Mouse (Mus musculus): ENCODE measurements around the gene Epb41. TPM values are rescaled to one million over a fixed set of nuclear protein-coding genes. Genes with fewer than 3 reads are reported as not detected.

The Epb41 gene
- polyA plus RNA-seq, 1 experiment from 2014 or later = 59.6 TPM

DNA sequence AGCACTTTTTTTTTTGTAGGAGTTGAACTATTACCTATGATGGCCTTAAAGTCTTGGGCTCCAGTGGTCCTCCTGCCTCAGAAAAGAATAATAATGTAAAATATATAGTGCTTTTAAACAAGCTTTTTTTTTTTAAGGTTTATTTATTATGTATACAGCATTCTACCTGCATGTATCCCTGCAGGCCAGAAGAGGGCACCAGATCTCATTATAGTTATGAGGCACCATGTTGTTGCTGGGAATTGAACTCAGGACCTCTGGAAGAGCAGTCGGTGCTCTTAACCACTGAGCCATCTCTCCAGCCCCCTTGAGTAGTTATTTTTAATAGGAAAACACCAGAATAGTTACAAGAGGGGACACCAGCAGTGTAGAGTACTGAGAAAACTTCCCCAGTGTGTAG is 41.9 kb downstream of the Epb41 start:
- ATAC-seq (replicated peaks; ENCODE audit: low FRiP score, low TSS enrichment, low read depth) = no peak
- 93% methylated on average over 1 of the region's 1 CpGs for WGBS
- Histone ChIP-seq H3K4me2 (ENCODE audit: low read length) (no peak overlapping the region), H3K4me3 (ENCODE audit: low read depth, low read length) (no peak overlapping the region), H3K9me3 (ENCODE audit: control insufficient read depth, low read length) (no peaks in the 10 kb centered on the region), H3K36me3 (ENCODE audit: control insufficient read depth, insufficient read depth, low read length) (no peaks in the 10 kb centered on the region), H3K4me1 (replicated peaks; ENCODE audit: control insufficient read depth, insufficient read depth, low read length) (peaks cover 9% of the 10 kb centered on the region), H3K9ac (ENCODE audit: low read length) (no peak overlapping the region), H3K27ac (ENCODE audit: low read depth) (no peak overlapping the region), H3K27me3 (replicated peaks; ENCODE audit: control insufficient read depth, insufficient read depth, low read length) (no peaks in the 10 kb centered on the region)
- DNase-seq (ENCODE audit: low spot score) = peak; percentile 23

DNA sequence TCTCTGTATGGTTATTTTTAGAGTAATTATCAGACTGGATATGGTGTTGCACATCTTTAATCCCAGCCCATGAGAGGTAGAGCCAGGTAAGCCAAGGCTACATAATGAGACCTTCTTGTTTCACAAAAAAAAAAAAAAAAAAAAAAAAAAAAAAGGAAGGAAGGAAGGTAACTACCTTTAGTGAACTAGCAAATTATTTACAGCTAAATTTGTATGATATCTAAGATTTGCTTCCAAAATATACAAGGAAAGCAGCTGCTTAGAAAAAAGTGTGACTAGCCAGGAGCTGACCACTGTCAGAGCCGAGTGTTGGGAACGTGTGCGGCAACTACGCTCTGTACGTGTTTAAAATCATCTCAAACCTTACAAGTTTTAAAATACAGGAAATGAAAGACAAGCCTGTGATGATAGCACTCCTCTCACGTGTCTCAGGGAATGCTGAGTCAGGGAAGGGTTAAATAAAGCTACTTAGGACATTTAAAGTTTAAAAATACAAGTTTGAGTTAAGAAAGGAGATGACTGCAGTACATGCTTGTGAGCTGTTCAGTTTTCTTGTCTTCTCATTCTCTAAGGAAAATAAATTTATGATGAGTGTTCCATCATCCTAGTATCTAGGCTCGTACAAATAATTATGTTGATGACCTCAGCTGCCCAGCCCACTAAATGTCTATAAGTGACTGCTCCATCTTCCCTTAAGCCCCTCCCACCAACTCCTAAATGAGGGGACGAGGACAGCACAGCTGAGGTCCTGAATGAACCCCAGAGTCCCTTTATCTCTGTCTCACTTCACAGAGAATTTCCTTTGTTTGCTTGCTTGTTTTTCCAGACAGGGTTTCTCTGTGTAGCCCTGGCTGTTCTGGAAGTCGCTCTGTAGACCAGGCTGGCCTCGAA is 45.0 kb downstream of the Epb41 start:
- Histone ChIP-seq H3K36me3 (ENCODE audit: control insufficient read depth, insufficient read depth, low read length) (no peaks in the 10 kb centered on the region), H3K4me1 (replicated peaks; ENCODE audit: control insufficient read depth, insufficient read depth, low read length) (peaks cover 13% of the 10 kb centered on the region), H3K27me3 (replicated peaks; ENCODE audit: control insufficient read depth, insufficient read depth, low read length) (no peaks in the 10 kb centered on the region), H3K4me2 (ENCODE audit: low read length) (no peak overlapping the region), H3K9me3 (ENCODE audit: control insufficient read depth, low read length) (no peaks in the 10 kb centered on the region), H3K9ac (ENCODE audit: low read length) (no peak overlapping the region), H3K4me3 (ENCODE audit: low read depth, low read length) (no peak overlapping the region), H3K27ac (ENCODE audit: low read depth) (no peak overlapping the region)
- peak; percentile 31 for DNase-seq (ENCODE audit: low spot score)
- 59% methylated on average over 10 of the region's 10 CpGs for WGBS
- ATAC-seq (replicated peaks; ENCODE audit: low FRiP score, low TSS enrichment, low read depth) = no peak

DNA sequence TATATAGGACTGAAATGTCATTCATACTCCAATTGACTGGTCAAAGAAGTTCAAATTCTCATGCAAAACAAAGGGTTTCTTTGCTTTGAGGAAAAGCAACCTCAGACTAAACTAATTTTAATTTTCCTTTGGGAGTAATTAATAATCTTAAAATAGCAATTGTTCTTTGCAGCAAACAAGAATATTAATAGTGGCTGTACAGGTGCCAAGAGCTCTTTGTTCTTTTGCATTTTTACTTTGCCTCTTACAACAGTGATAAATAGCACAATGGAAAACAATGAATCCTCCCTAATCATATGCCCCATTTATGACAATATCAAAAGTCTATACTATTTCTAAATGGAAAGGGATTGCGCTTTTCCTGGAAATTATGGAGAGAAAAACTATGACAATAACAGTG is 47.3 kb downstream of the Epb41 start:
- Histone ChIP-seq H3K4me3 (ENCODE audit: low read depth, low read length) (no peak overlapping the region), H3K36me3 (ENCODE audit: control insufficient read depth, insufficient read depth, low read length) (no peaks in the 10 kb centered on the region), H3K27me3 (replicated peaks; ENCODE audit: control insufficient read depth, insufficient read depth, low read length) (no peaks in the 10 kb centered on the region), H3K27ac (ENCODE audit: low read depth) (no peak overlapping the region), H3K9ac (ENCODE audit: low read length) (no peak overlapping the region), H3K4me2 (ENCODE audit: low read length) (no peak overlapping the region), H3K9me3 (ENCODE audit: control insufficient read depth, low read length) (no peaks in the 10 kb centered on the region), H3K4me1 (replicated peaks; ENCODE audit: control insufficient read depth, insufficient read depth, low read length) (peaks cover 13% of the 10 kb centered on the region)
- 94% methylated on average over 1 of the region's 1 CpGs for WGBS
- ATAC-seq (replicated peaks; ENCODE audit: low FRiP score, low TSS enrichment, low read depth) = no peak
- no peak for DNase-seq (ENCODE audit: low spot score)

DNA sequence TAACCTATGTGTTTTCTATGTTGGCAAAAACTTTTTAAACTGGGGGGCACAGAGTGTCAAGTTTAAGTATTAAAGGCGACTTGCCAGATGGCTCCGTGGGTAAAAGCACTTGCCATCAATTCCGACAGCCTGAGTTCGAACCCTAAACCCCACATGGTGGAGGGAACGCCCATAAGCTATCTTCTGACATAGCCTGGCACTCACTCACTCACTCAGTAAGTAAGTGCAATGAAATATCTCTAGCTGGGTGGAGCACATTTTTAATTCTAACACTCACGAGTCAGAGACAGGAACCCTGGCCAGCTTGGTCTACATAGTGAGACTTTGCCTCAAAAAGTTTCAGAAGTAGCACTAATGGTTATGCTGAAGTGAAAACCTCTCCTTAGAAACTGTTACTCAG is 48.0 kb downstream of the Epb41 start:
- WGBS = 86% methylated on average over 6 of the region's 6 CpGs
- no peaks in the 10 kb centered on the region for H3K9me3 ChIP-seq (ENCODE audit: control insufficient read depth, low read length)
- ATAC-seq (replicated peaks; ENCODE audit: low FRiP score, low TSS enrichment, low read depth) = no peak

DNA sequence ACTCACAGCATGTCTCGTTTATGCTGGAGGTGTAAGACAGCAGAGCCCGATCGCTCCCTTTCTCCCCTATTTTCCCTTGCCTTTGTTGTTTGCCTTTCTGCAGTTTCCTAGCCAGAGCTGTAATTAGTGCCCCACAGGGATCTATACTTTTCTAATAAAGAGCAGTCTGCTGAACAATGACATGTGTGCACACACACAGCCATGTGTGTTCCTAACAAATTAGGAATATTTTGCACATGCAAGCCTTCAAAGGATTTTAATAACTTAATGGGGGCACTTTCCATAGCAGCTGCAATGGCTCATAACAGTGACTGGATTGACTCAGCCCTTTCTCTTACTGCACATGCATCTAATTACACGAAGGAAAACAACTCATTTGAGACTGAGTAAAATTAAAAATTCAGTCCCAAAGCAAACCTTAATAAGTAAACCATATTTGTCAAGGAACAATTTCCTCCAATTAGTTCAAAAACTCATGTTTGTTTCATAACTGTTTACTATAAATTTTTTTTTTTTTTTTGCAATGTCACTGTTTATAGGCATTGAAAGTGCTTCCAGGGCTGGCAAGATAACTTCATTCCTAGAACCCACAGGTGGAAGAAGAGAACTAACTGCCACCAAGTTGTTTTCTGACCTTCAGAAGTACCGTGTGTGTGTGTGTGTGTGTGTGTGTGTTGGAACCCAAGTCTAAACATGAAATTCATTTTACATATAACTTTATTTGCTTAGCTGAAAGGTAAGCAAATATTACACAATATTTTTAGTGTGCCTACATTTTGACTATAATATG is 49.2 kb downstream of the Epb41 start:
- Histone ChIP-seq H3K4me3 (ENCODE audit: low read depth, low read length) (no peak overlapping the region), H3K36me3 (ENCODE audit: control insufficient read depth, insufficient read depth, low read length) (no peaks in the 10 kb centered on the region), H3K27ac (ENCODE audit: low read depth) (no peak overlapping the region), H3K4me2 (ENCODE audit: low read length) (no peak overlapping the region), H3K27me3 (replicated peaks; ENCODE audit: control insufficient read depth, insufficient read depth, low read length) (no peaks in the 10 kb centered on the region), H3K4me1 (replicated peaks; ENCODE audit: control insufficient read depth, insufficient read depth, low read length) (peaks cover 13% of the 10 kb centered on the region), H3K9ac (ENCODE audit: low read length) (no peak overlapping the region), H3K9me3 (ENCODE audit: control insufficient read depth, low read length) (no peaks in the 10 kb centered on the region)
- 49% methylated on average over 5 of the region's 5 CpGs for WGBS
- ATAC-seq (replicated peaks; ENCODE audit: low FRiP score, low TSS enrichment, low read depth) (no peak), DNase-seq (ENCODE audit: low spot score) (peak; percentile 50)

More for the DNA sequence above, 48.0 kb downstream of the Epb41 start:
- no peaks in the 10 kb centered on the region for H3K36me3 ChIP-seq (ENCODE audit: control insufficient read depth, insufficient read depth, low read length)
- H3K27me3 ChIP-seq (replicated peaks; ENCODE audit: control insufficient read depth, insufficient read depth, low read length) = no peaks in the 10 kb centered on the region
- no peak overlapping the region for H3K9ac ChIP-seq (ENCODE audit: low read length)
- DNase-seq (ENCODE audit: low spot score) = peak; percentile 38
- H3K4me2 ChIP-seq (ENCODE audit: low read length) = no peak overlapping the region
- H3K27ac ChIP-seq (ENCODE audit: low read depth) = no peak overlapping the region
- no peak overlapping the region for H3K4me3 ChIP-seq (ENCODE audit: low read depth, low read length)
- peaks cover 13% of the 10 kb centered on the region for H3K4me1 ChIP-seq (replicated peaks; ENCODE audit: control insufficient read depth, insufficient read depth, low read length)

DNA sequence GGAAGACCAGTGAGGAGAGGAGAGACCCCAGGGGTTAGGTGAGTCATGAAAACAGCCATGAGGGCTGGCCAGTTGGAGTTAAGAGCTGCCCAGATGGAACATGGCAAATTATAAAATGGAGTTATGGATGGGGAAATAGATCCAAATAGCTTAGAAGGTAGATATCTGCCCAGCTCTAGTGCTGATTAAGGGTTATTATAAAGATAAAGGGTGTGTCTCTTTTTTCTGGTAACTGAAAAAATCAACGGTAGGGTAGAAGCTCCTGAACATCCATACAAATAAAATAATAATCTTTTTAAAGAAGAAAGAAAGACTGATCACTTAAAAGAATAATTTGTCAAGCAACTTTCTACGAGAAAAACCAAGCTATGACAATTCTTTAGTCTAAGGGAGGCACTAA is 49.9 kb downstream of the Epb41 start:
- no peak for ATAC-seq (replicated peaks; ENCODE audit: low FRiP score, low TSS enrichment, low read depth)
- no peaks in the 10 kb centered on the region for H3K36me3 ChIP-seq (ENCODE audit: control insufficient read depth, insufficient read depth, low read length)
- H3K4me1 ChIP-seq (replicated peaks; ENCODE audit: control insufficient read depth, insufficient read depth, low read length) = peaks cover 8% of the 10 kb centered on the region; the same call in 1 of the 2 replicates
- H3K9ac ChIP-seq (ENCODE audit: low read length) = no peak overlapping the region
- H3K4me3 ChIP-seq (ENCODE audit: low read depth, low read length) = no peak overlapping the region
- H3K27ac ChIP-seq (ENCODE audit: low read depth) = no peak overlapping the region
- no peaks in the 10 kb centered on the region for H3K9me3 ChIP-seq (ENCODE audit: control insufficient read depth, low read length)
- 74% methylated on average over 2 of the region's 2 CpGs for WGBS
- no peak overlapping the region for H3K4me2 ChIP-seq (ENCODE audit: low read length)
- no peaks in the 10 kb centered on the region for H3K27me3 ChIP-seq (replicated peaks; ENCODE audit: control insufficient read depth, insufficient read depth, low read length)
- DNase-seq (ENCODE audit: low spot score) = no peak

DNA sequence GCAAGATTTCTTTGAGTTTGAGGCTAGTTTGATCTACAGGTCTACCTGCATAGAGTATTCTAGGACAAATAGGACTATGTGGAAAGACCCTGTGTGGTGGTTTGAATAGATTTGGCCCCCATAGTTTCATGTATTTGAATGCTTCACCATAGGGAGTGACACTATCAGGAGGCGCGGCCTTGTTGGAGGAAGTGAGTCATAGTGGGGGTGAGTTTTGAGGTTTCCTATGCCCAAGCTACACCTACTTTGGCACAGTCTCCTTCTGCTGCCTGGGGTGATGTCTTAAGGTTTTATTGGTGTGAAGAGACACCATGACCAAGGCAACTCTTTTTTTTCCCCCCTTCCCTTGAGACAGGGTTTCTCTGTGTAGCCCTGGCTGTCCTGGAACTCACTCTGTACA is 51.3 kb downstream of the Epb41 start:
- 96% methylated on average over 2 of the region's 2 CpGs for WGBS
- H3K4me2 ChIP-seq (ENCODE audit: low read length) = no peak overlapping the region
- H3K4me1 ChIP-seq (replicated peaks; ENCODE audit: control insufficient read depth, insufficient read depth, low read length) = peaks cover 4% of the 10 kb centered on the region; the same call in 1 of the 2 replicates
- no peak overlapping the region for H3K9ac ChIP-seq (ENCODE audit: low read length)
- H3K27ac ChIP-seq (ENCODE audit: low read depth) = no peak overlapping the region
- no peaks in the 10 kb centered on the region for H3K27me3 ChIP-seq (replicated peaks; ENCODE audit: control insufficient read depth, insufficient read depth, low read length)
- no peak for ATAC-seq (replicated peaks; ENCODE audit: low FRiP score, low TSS enrichment, low read depth)
- H3K9me3 ChIP-seq (ENCODE audit: control insufficient read depth, low read length) = no peaks in the 10 kb centered on the region
- no peaks in the 10 kb centered on the region for H3K36me3 ChIP-seq (ENCODE audit: control insufficient read depth, insufficient read depth, low read length)
- DNase-seq (ENCODE audit: low spot score) = peak; percentile 3
- no peak overlapping the region for H3K4me3 ChIP-seq (ENCODE audit: low read depth, low read length)

DNA sequence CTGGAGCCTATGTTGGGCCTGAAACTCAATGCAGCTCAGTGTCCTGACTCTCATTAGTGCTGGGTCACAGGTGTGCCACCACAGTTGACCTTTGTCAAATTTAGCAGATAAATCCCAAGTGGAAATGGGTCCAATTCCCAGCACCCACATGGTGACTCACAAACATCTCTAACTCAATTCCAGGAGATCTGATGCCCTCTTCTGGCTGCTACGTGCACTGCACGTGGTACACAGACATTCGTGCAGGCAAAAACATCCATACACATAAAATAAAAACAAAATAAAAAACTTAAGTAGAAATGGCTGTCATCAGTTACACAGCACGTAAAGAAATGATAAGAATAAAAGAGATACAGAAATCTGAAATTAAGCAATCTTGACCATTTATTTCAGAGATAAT is 52.5 kb downstream of the Epb41 start:
- H3K4me3 ChIP-seq (ENCODE audit: low read depth, low read length) = no peak overlapping the region
- H3K27me3 ChIP-seq (replicated peaks; ENCODE audit: control insufficient read depth, insufficient read depth, low read length) = no peaks in the 10 kb centered on the region
- H3K27ac ChIP-seq (ENCODE audit: low read depth) = no peak overlapping the region
- no peak overlapping the region for H3K9ac ChIP-seq (ENCODE audit: low read length)
- no peak overlapping the region for H3K4me2 ChIP-seq (ENCODE audit: low read length)
- DNase-seq (ENCODE audit: low spot score) = no peak
- peaks cover 4% of the 10 kb centered on the region; the same call in 1 of the 2 replicates for H3K4me1 ChIP-seq (replicated peaks; ENCODE audit: control insufficient read depth, insufficient read depth, low read length)
- WGBS = 98% methylated on average over 4 of the region's 4 CpGs
- H3K9me3 ChIP-seq (ENCODE audit: control insufficient read depth, low read length) = no peaks in the 10 kb centered on the region
- ATAC-seq (replicated peaks; ENCODE audit: low FRiP score, low TSS enrichment, low read depth) = no peak
- H3K36me3 ChIP-seq (ENCODE audit: control insufficient read depth, insufficient read depth, low read length) = no peaks in the 10 kb centered on the region
